ENCODE assay signal across 14 mouse cellular contexts in genomic region chr4:150605804-150606203, GRCm38 (mm10). TPM values are rescaled to one million over a fixed set of nuclear protein-coding genes. Genes with fewer than 3 reads are reported as not detected.
DNase-seq lines count a peak whose midpoint lies in the region; ATAC-seq and TF ChIP-seq lines count a peak whose summit lies in the region.
"Had no signal": no experiment of that assay in that cellular context is flagged by ENCODE, and none has a peak within 500 bp of the region (broad histone marks: within the 10 kb centered on the region; RNA-seq: fewer than 3 reads in every experiment).

No protein-coding gene starts in this region.

- 0 out of 2 replicates have a peak, but pooled peaks cover 9% of the 10 kb centered on the region for H3K27me3 ChIP-seq in forebrain, embryonic 12.5 days
- no peaks in the 10 kb centered on the region for H3K27me3 ChIP-seq in limb, embryonic 10.5 days (ENCODE audit: low read depth, poor library complexity, severe bottlenecking)
- H3K27me3 ChIP-seq in neural tube, embryonic 13.5 days = no peaks in the 10 kb centered on the region
- H3K27me3 ChIP-seq: CH12.LX; embryonic facial prominence, embryonic 13.5 days had no signal

- no peak for ATAC-seq in forebrain, embryonic 12.5 days (ENCODE audit: low FRiP score)
- ATAC-seq in neural tube, embryonic 13.5 days (ENCODE audit: low read depth) = 0 out of 2 replicates have a peak, but pooled peaks have one; percentile 10

- TF ChIP-seq CTCF in left cerebral cortex, adult 2 months (IDR thresholded peaks at IDR 0.05) = no peak

- peaks cover 3% of the 10 kb centered on the region for H3K36me3 ChIP-seq in forebrain, embryonic 12.5 days (replicated peaks)
- H3K36me3 ChIP-seq in limb, embryonic 10.5 days = peaks cover 46% of the 10 kb centered on the region
- peaks cover 12% of the 10 kb centered on the region for H3K36me3 ChIP-seq in neural tube, embryonic 13.5 days

- intact Hi-C loops in left cerebral cortex, adult 2 months (cut with DNase I) = no loop called here
- intact Hi-C loops in left cerebral cortex, postnatal 4 days (cut with DNase I) = no loop called here

- H3K9me3 ChIP-seq in forebrain, embryonic 12.5 days = no peaks in the 10 kb centered on the region
- H3K9me3 ChIP-seq in limb, embryonic 10.5 days (replicated peaks) = no peaks in the 10 kb centered on the region
- no peaks in the 10 kb centered on the region for H3K9me3 ChIP-seq in neural tube, embryonic 13.5 days
- H3K9me3 ChIP-seq: embryonic facial prominence, embryonic 13.5 days had no signal

- no peak overlapping the region for H3K4me2 ChIP-seq in forebrain, embryonic 12.5 days
- no peak overlapping the region for H3K4me2 ChIP-seq in neural tube, embryonic 13.5 days
- H3K4me2 ChIP-seq: embryonic facial prominence, embryonic 13.5 days had no signal

- DNase-seq in left cerebral cortex, adult 2 months (ENCODE audit: extremely low spot score in 1 of 2, low spot score in 2 of 2) = no peak
- no peak for DNase-seq in left cerebral cortex, postnatal 4 days
- no peak for DNase-seq in limb, embryonic 10.5 days (ENCODE audit: low spot score)
- DNase-seq in right cerebral cortex, postnatal 14 days = no peak
- no peak for DNase-seq in thymus, postnatal 4 days
- DNase-seq in urinary bladder, postnatal 4 days (ENCODE audit: low spot score in 2 of 2) = no peak
- DNase-seq: heart, adult 18-20 months; kidney, adult 2 months; lung, postnatal 36 days; right cerebral cortex, adult 18-20 months had no signal

- no peak overlapping the region for H3K4me3 ChIP-seq in left cerebral cortex, adult 2 months
- H3K4me3 ChIP-seq in forebrain, embryonic 12.5 days (replicated peaks) = no peak overlapping the region
- H3K4me3 ChIP-seq in limb, embryonic 10.5 days = no peak overlapping the region
- H3K4me3 ChIP-seq in neural tube, embryonic 13.5 days = no peak overlapping the region
- H3K4me3 ChIP-seq: embryonic facial prominence, embryonic 13.5 days had no signal

- 0 out of 2 replicates have a peak overlapping the region, but pooled peaks have one; percentile 26 for H3K27ac ChIP-seq in left cerebral cortex, adult 2 months
- peak overlapping the region; percentile 85 for H3K27ac ChIP-seq in forebrain, embryonic 12.5 days
- peak overlapping the region; percentile 10; the same call in 1 of the 2 replicates for H3K27ac ChIP-seq in limb, embryonic 10.5 days
- H3K27ac ChIP-seq in neural tube, embryonic 13.5 days (replicated peaks) = peak overlapping the region; percentile 93
- H3K27ac ChIP-seq: embryonic facial prominence, embryonic 13.5 days had no signal

- 86% methylated on average over 3 of the region's 3 CpGs for WGBS in forebrain, embryonic 12.5 days
- 90% methylated on average over 3 of the region's 3 CpGs for WGBS in limb, embryonic 10.5 days
- 83% methylated on average over 3 of the region's 3 CpGs for WGBS in neural tube, embryonic 13.5 days

- peaks cover 49% of the 10 kb centered on the region for H3K4me1 ChIP-seq in forebrain, embryonic 12.5 days
- peaks cover 21% of the 10 kb centered on the region for H3K4me1 ChIP-seq in limb, embryonic 10.5 days
- H3K4me1 ChIP-seq in neural tube, embryonic 13.5 days (replicated peaks) = peaks cover 55% of the 10 kb centered on the region

- no peak overlapping the region for H3K9ac ChIP-seq in forebrain, embryonic 12.5 days
- peak overlapping the region; percentile 18 for H3K9ac ChIP-seq in neural tube, embryonic 13.5 days
- H3K9ac ChIP-seq: embryonic facial prominence, embryonic 13.5 days had no signal

RNA-seq across cellular contexts. Expression of gene Slc45a1, which starts 46.2 kb away (rescaled TPM):
- 10 to 100 TPM; 44.4 to 49.0 TPM for total RNA-seq in left cerebral cortex, adult 2 months (2021)
- 10 to 100 TPM; 40.9 to 41.7 TPM for total RNA-seq in left cerebral cortex, postnatal 4 days (2021)
- 7.3 and 9.5 TPM in 2 replicates for polyA plus RNA-seq in forebrain, embryonic 12.5 days (2016; fragmentation: Nextera tagmentation; extraction: Ambion mirVana)
- 0.25 and 0.71 TPM in 2 replicates for polyA plus RNA-seq in limb, embryonic 10.5 days (2016; fragmentation: Nextera tagmentation; extraction: Ambion mirVana)
- 26.8 and 28.6 TPM in 2 replicates for polyA plus RNA-seq in neural tube, embryonic 13.5 days (2015; fragmentation: Nextera tagmentation; extraction: Ambion mirVana)
- total RNA-seq: CH12.LX; heart, adult 18-20 months had no signal

Comparison
In these comparisons a context has a peak if more than half of its experiments do, and no peak if none do; other contexts are left out.
1. H3K27ac ChIP-seq: peak in every context shown above with its lines; median percentile 93 in neural tube, embryonic 13.5 days; 85 in forebrain, embryonic 12.5 days; 26 in left cerebral cortex, adult 2 months; 10 in limb, embryonic 10.5 days.